Mouse (Mus musculus) hindbrain, postnatal 0 days (tissue): ENCODE data around the gene Tead1. TPM values are rescaled to one million over a fixed set of nuclear protein-coding genes. Genes with fewer than 3 reads are reported as not detected.
A peak's percentile ranks its signal among the peaks of the same experiment; 100 is the strongest.

Source experiments
- ATAC-seq: fragments of 200-750 bp; cut with Nextera tagmentation; 2 replicates; pipeline ENCODE4 v1.8.0; 2017; ENCODE audit warnings: mild to moderate bottlenecking, moderate TSS enrichment, moderate library complexity
- DNase-seq: peaks from one replicate; pipeline ENCODE4 v3.0.0-alpha.2; 2015; ENCODE audit warnings: low spot score
- H3K27ac ChIP-seq: fragments of 300-500 bp; sonication (generic); 2 replicates; pipeline ENCODE4 v1.5.1; 2014; ENCODE audit warnings: mild to moderate bottlenecking
- H3K27me3 ChIP-seq: fragments of 300-500 bp; sonication (generic); 2 replicates; pipeline ENCODE4 v1.6.1; 2014; ENCODE audit warnings: low read length, mixed read lengths; ENCODE audit not compliant: insufficient read depth
- H3K36me3 ChIP-seq: fragments of 300-500 bp; sonication (generic); 2 replicates; pipeline ENCODE4 v1.6.1; 2014; ENCODE audit warnings: low read length, mixed read lengths; ENCODE audit not compliant: insufficient read depth
- H3K4me1 ChIP-seq: fragments of 300-500 bp; sonication (generic); 2 replicates; pipeline ENCODE4 v1.6.1; 2014; ENCODE audit warnings: antibody characterized with exemption, low read length, mixed read lengths; ENCODE audit not compliant: insufficient read depth
- H3K4me2 ChIP-seq: fragments of 300-500 bp; sonication (generic); 2 replicates; pipeline ENCODE4 v1.6.1; 2014; ENCODE audit warnings: low read depth, mild to moderate bottlenecking, low read length, moderate library complexity, mixed read lengths
- H3K4me3 ChIP-seq: fragments of 300-500 bp; sonication (generic); 2 replicates; pipeline ENCODE4 v1.5.1; 2014; ENCODE audit warnings: low read length
- H3K9ac ChIP-seq: fragments of 300-500 bp; sonication (generic); replicated peaks from 2 replicates; pipeline ENCODE4 v1.6.1; 2014; ENCODE audit warnings: mild to moderate bottlenecking, low read length, moderate library complexity, mixed read lengths
- H3K9me3 ChIP-seq: fragments of 300-500 bp; sonication (generic); 2 replicates; pipeline ENCODE4 v1.6.1; 2016; ENCODE audit warnings: low read length, mixed read lengths
- CTCF ChIP-seq: IDR thresholded peaks from 2 replicates; pipeline ENCODE4 v1.5.1; 2016; ENCODE audit warnings: antibody characterized with exemption, control low read depth, low read depth
- WGBS: fragments of 180-500 bp; shearing (Covaris S2); extraction: QIAGEN DNeasy Blood & Tissue Kit; methylation state at CpG from one replicate; pipeline ENCODE4 v1.1.7; 2014; 5-methylcytosine and 5-hydroxymethylcytosine counted together
- polyA plus RNA-seq: library from polyadenylated mRNA; unstranded; fragments of >200 nt; fragmentation: Nextera tagmentation; extraction: Ambion mirVana; gene quantifications from 2 replicates; pipeline ENCODE4 v1.2.1, GENCODE M21; 2015
- total RNA-seq: library from RNA; depleted of rRNA; stranded (reverse); fragments of >200 nt; gene quantifications from 2 replicates; pipeline ENCODE4 v1.2.3, GENCODE M21; 2014

Tead1 gene
- total and polyA plus RNA-seq, 2 experiments from 2014 or later = 10.2 to 32.4 TPM

DNA sequence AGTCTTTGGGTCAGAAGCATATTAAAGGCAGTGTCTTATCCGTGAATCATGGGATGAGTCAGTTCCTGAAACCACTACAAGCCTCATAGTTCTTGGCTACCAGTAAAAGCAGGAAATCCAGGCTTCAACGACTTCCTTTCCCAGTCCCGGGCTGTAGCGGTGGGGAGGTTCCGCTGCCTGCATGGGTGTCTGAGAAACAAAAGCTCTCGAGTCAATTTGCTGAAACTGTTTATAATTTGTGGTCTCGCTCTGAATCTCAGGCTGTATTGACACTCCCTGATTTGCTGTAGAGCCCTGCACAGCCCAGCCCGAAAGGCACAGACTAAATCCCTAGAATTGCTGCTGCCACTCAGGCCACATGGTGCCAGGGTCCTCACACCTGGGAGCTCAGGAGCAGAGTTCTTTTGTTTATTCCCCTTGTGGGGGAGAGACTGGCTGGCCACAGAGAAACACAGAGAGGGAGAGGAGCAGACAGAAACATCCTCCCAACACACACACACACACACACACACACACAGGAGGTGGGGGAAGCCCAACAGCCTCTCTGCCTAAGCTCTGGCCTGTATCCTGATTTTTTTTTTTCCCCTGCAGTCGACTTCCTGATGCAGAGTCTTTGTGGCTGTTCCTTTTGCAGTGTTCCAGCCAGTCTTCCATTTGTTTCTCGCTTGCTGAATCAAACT is 18.2 kb downstream of the Tead1 start:
- no peaks in the 10 kb centered on the region for H3K27me3 ChIP-seq
- peak overlapping the region; percentile 72 for H3K27ac ChIP-seq
- no peak overlapping the region for H3K4me3 ChIP-seq
- H3K36me3 ChIP-seq = no peaks in the 10 kb centered on the region
- TF ChIP-seq CTCF = no peak
- ATAC-seq = peak; percentile 76
- no peaks in the 10 kb centered on the region for H3K9me3 ChIP-seq
- WGBS = 16% methylated on average over 10 of the region's 10 CpGs
- H3K4me2 ChIP-seq = peak overlapping the region; percentile 26; the same call in 1 of the 2 replicates
- peaks cover 24% of the 10 kb centered on the region for H3K4me1 ChIP-seq
- peak; percentile 68 for DNase-seq
- H3K9ac ChIP-seq = no peak overlapping the region

DNA sequence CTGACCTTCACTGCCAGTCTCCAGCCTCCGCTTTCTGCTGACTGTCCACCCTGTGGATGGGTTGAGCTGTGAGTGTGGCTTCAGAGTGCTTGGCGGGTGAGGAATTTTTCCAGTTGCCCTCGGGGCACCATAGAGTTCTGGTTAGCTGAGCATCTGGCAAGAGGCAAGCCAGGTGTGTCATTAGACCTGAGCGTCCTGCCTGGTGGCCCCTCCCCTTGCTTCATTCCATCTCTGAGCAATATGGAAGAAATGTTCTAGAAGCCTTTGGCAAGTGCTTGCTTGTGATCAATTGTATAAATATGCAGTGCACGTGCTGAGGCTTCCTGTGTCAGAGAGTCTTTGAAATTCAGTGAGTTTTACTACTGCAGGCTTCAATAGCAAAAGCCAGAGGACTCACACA is 21.0 kb downstream of the Tead1 start:
- H3K9ac ChIP-seq = no peak overlapping the region
- no peaks in the 10 kb centered on the region for H3K36me3 ChIP-seq
- no peak overlapping the region for H3K4me2 ChIP-seq
- ATAC-seq (no peak), DNase-seq (peak; percentile 40)
- peaks cover 24% of the 10 kb centered on the region for H3K4me1 ChIP-seq
- WGBS = 51% methylated on average over 5 of the region's 5 CpGs
- H3K9me3 ChIP-seq = no peaks in the 10 kb centered on the region
- no peak overlapping the region for H3K27ac ChIP-seq
- no peak for TF ChIP-seq CTCF
- H3K27me3 ChIP-seq = no peaks in the 10 kb centered on the region
- H3K4me3 ChIP-seq = no peak overlapping the region

GRCm38 (mm10) chr7:112703341-112703740 is 24.2 kb downstream of the Tead1 start:
- H3K9me3 ChIP-seq = no peaks in the 10 kb centered on the region
- ATAC-seq (no peak), DNase-seq (no peak)
- H3K27ac ChIP-seq = no peak overlapping the region
- TF ChIP-seq CTCF = no peak
- H3K9ac ChIP-seq = no peak overlapping the region
- peaks cover 6% of the 10 kb centered on the region; the same call in 1 of the 2 replicates for H3K4me1 ChIP-seq
- H3K36me3 ChIP-seq = no peaks in the 10 kb centered on the region
- 70% methylated on average over 4 of the region's 4 CpGs for WGBS
- no peak overlapping the region for H3K4me2 ChIP-seq
- no peak overlapping the region for H3K4me3 ChIP-seq
- H3K27me3 ChIP-seq = no peaks in the 10 kb centered on the region

DNA sequence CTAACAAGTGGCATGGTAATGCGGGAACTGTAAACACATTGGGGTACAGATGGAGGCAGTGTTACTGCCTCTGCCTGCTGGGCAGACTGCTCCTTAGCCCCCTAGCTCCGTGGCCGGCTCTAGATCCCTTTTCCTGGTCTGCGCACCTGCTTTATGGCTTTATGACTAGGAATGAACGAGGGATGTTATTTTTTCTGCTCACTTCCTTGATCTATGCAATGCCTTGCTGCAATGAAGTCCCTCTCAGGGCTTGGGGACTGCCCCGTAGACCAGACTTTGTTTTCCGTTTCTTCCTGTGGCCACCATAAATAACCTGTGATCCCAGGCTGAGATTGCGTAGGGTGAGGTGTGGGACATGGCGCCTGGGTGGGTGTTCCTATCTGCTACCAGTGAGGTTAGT is 26.8 kb downstream of the Tead1 start:
- Histone ChIP-seq H3K4me2 (no peak overlapping the region), H3K9me3 (no peaks in the 10 kb centered on the region), H3K27ac (no peak overlapping the region), H3K4me1 (no peaks in the 10 kb centered on the region), H3K9ac (no peak overlapping the region), H3K4me3 (no peak overlapping the region), H3K36me3 (no peaks in the 10 kb centered on the region), H3K27me3 (no peaks in the 10 kb centered on the region)
- WGBS = 84% methylated on average over 9 of the region's 9 CpGs
- no peak for TF ChIP-seq CTCF
- DNase-seq = no peak
- no peak for ATAC-seq

DNA sequence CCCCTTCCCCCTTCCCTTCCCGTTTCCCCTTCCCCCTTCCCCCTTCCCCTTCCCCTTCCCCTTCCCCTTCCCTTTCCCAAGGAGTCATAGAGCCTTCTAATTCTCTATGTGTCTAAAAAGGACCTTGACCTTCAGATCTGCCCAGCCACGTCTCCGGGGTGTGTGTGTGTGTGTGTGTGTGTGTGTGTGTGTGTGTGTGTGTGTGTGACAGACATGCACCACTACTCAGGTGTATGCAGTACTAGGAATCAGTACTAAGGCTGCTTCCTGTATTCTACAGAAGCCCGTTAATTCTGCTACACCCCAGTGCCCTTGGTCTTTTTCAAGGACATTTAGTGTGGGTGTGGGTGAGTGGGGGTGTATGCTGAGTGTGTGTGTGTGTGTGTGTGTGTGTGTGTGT is 27.6 kb downstream of the Tead1 start:
- no peaks in the 10 kb centered on the region for H3K9me3 ChIP-seq
- ATAC-seq = no peak
- no peak overlapping the region for H3K4me2 ChIP-seq
- H3K36me3 ChIP-seq = no peaks in the 10 kb centered on the region
- no peak for TF ChIP-seq CTCF
- no peaks in the 10 kb centered on the region for H3K27me3 ChIP-seq
- no peak overlapping the region for H3K4me3 ChIP-seq
- no peak overlapping the region for H3K27ac ChIP-seq
- H3K4me1 ChIP-seq = no peaks in the 10 kb centered on the region
- no peak overlapping the region for H3K9ac ChIP-seq
- 72% methylated on average over 3 of the region's 4 CpGs for WGBS
- DNase-seq = no peak

DNA sequence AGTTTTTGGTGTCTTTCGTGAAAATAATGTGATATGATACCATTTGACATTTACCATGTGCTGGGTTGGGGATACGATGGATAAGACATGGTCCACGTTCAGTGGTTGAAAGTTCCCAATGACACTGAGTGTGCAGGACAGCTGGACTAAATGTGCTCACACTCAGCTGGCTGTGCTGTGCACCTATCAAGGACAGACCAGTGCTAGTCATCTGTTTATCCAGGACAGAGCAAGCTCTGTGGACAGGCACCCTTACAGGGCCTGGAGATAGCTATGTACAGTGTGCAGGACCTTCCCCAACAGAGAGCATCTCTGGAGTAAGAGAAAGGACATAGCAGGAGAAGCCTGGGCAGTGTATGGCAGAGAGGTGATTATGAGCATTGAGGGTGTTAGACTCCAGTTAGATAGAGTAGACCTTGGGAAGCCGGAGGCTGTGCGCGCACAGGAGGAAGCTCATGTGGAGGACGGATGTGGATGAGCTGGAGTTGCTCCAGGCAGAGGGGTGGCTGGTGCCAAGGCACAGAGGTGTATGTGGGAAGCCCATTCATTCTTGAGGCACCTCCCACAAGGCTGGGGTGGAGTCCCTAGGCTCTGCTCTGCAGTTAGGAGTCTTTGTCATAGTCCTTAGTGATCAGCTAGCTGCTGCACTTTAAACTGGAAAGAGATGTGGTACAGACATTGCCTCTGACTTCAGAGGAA is 31.4 kb downstream of the Tead1 start:
- no peaks in the 10 kb centered on the region for H3K27me3 ChIP-seq
- no peak for TF ChIP-seq CTCF
- H3K4me3 ChIP-seq = no peak overlapping the region
- no peaks in the 10 kb centered on the region for H3K36me3 ChIP-seq
- H3K4me1 ChIP-seq = no peaks in the 10 kb centered on the region
- 69% methylated on average over 7 of the region's 7 CpGs for WGBS
- no peak for DNase-seq
- no peak overlapping the region for H3K4me2 ChIP-seq
- H3K9me3 ChIP-seq = no peaks in the 10 kb centered on the region
- ATAC-seq = no peak
- H3K9ac ChIP-seq = no peak overlapping the region
- no peak overlapping the region for H3K27ac ChIP-seq

DNA sequence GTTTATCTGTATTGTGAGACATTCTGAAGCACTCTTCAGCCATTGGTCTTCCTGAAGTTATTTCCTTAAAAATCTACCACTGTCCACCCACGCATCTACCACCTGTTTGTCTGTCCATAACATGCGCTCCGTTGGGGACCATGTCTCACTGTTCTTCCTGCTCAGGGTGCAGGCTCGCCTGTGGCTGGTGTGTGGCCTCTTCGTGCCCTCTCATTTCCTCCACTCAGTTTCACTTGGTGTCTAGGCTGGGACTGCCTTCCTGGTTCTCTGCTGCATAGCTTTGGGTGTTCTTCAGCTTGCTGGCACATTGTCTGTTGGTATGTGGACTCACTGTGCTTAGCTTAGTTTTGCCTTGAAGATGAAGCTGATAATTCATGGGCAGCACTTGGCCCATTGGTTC is 32.9 kb downstream of the Tead1 start:
- Histone ChIP-seq H3K9ac (no peak overlapping the region), H3K9me3 (no peaks in the 10 kb centered on the region), H3K36me3 (no peaks in the 10 kb centered on the region), H3K4me1 (no peaks in the 10 kb centered on the region), H3K4me2 (no peak overlapping the region), H3K27ac (no peak overlapping the region), H3K4me3 (no peak overlapping the region), H3K27me3 (no peaks in the 10 kb centered on the region)
- WGBS = 86% methylated on average over 5 of the region's 5 CpGs
- no peak for ATAC-seq
- no peak for DNase-seq
- TF ChIP-seq CTCF = no peak
